Mouse (Mus musculus): ENCODE results near the gene Snx27. TPM values are rescaled to one million over a fixed set of nuclear protein-coding genes. Genes with fewer than 3 reads are reported as not detected.

The Snx27 gene
- total RNA-seq, 2 experiments from 2014 or later: 21.9 to 23.2 TPM

DNA sequence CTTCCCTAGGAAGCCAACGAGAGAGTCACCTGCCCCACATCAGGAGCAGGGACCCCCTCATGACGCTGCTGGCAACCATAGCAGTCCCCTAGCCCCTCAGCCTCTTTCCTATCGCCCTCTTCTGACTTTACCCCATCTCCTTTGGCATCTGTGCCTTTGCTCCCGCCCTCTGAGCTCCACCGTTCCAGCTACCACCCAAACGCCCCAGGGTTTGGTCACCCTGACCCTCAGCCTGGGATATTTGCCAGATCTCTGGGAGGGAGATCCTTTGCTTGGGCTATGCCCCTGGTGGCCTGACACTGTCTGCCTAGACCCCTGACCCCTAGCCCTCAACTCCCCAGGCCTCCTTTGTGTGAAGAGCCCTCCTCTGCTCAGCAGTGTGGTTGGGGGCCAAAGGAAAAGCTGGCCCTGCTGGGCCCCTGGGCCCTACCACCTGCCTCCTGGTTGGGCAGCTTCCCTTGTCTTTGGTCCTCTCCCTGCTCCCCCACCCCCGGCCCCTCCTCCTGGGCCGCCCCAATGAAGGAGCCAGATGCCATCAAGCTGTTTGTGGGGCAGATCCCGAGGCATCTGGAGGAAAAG is 103.8 kb downstream of the Snx27 start:
- ATAC-seq (replicated peaks; ENCODE audit: poor library complexity): no peak

DNA sequence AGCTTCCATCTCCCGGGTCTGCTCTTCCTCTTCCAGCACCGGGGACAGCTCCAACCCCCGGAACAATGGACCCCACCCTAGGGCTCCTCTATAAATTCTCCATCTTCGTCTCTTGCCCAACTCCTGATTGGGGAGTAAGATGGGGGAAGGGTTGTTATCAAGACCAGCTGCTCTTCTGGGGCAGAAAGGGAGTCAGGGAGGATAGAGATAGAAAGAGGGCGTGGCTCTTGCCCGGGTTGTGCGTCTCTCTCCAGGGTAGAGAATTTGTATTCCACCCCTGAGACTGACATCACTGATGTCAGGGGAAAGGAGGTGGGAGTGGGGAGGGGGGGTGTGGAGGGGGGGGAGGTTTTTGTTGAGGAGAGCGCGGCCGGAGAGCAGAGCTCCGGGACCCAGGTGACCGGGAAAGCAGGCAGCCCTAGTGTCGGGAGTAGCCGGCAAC is 104.5 kb downstream of the Snx27 start, which contains the start of gene Celf3:
TSS of gene Celf3 (plus strand) at position 315 of the 442 bp plus-strand sequence.
- ATAC-seq (replicated peaks; ENCODE audit: poor library complexity): peak; percentile 79

DNA sequence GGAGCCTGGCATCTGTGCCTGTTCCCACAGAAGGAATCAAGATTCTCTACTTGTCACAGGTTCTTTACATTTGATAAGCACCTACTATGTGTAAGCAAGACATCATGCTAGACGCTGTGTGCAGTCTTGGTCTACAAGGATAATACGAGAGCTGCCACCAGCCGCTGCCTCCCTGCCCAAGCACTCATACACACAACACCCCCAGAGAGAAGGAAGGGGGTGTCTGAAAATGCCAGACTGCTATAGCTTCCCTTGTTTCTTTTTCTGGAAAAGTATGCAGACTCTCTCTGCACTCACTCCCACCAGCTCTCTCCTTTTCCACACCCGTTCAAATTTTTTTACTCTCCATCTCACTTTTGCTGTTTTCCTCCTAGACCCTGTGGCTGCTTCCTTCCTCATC is 105.1 kb downstream of the Snx27 start:
- no peak for ATAC-seq (replicated peaks; ENCODE audit: poor library complexity)

DNA sequence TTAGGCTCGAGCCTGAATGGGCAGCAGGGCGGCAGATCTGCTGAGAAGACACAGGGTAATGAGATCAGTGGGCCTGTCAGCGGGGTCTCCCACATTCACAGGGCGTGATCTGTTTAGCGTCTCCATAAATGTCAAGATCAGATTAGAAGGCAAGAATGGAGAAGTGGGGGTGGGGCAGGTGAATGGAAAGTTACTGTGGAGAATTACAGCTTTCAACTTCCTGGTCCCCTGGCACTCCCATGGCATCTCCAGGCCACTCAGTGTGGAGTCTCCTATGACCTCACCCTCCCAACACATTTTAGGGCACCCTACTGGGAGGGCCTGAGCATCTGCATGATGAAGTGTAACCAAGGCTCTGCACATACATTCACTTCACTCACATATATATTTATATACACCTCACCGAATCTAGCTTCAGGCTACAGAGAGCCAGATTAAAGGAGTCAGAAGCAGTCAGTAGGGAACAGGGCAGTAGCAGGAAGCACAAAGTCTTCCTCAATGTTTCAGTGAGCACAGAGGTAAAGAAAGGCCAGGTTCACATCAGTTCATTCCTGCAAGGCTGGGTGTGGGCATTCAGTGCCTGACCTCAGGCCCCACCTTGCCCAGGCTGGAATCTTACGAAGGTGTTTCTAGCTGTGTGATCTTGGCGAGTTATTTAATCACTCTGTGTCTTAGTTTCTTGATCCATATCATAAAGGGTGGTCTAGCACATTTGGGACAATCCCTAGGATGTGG is 106.0 kb downstream of the Snx27 start:
- no peak for ATAC-seq (replicated peaks; ENCODE audit: poor library complexity)

DNA sequence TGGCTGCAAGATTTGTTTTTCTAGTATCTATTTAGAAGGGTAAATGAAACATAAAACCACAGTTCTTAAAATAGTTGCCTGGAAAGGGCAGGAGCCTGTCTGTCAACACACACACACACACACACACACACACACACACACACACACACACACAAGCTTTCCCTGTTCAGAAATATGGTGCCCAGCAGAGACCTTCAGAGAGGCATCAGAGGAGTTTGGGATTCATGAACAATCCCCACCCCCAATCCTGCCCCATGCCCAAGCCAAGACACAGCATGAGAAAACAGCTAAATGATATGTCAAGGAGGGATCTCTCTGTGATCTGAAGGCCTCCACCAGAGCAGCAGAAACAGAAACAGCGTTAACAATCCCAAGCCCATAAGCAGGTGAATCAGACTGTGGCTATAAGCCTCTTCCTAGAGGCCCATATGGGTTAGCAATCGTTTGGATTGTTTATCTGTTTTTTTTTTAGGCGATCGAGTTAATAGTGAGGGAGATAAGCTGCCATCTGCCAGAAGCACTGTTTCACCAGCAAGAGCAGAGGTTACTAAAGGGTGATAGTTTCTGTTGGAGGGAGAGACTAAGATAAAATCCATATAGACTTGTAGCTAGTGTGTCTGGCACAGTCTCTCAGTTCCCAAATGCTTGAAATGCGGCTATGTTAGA is 108.8 kb downstream of the Snx27 start:
- ATAC-seq (replicated peaks; ENCODE audit: poor library complexity): no peak

DNA sequence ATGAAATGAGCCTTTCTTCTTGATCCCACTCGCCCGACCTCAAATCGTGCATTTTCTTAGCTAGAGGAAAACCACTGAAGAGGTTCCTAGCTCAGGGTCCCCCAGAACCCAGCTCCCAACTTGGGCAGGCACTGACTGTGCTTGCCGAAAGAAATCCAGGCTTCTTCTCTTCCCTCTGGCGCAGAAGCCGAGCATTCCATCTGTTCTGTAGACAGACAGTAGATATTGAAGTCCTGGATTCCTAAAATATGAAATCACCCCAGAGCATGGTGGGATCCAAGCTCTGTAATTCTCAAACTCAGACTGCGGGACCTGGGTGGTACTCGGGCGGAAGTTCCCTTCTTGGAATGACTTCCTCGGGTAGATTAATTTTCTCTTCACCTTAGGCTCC is 109.4 kb downstream of the Snx27 start:
- no peak for ATAC-seq (replicated peaks; ENCODE audit: poor library complexity)

DNA sequence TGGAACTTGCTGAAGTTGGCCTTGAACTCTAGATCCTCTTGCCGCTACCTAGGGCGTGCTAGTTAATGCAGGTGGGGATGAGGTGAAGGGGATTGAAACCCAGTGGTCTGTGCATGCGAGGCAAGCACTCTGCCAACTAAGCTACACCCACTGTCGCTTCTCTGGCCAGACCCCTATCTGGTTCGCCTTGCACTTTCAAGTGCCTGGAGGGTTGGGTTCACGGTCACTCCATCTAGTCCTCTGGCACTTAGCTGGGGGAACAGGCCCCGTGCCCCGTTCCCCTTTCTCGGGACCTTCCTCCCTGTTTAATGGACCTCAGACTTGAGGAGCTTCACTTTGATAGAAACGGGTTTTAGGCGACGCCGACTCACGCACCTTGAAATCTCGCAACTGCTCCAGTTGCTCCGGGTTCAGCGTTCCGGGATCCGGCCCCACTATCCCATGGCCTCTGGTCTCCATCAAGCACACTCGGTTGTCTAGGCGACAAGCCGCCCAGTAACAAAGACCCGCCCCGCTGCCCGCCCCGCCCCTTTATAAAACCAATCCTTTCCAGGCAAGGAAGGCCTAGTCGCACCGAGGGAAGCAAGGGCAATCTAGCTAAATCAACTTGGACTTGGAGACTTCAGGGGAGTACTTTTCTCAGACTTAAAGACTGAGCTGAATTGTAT is 109.9 kb downstream of the Snx27 start:
- no peak for ATAC-seq (replicated peaks; ENCODE audit: poor library complexity)

DNA sequence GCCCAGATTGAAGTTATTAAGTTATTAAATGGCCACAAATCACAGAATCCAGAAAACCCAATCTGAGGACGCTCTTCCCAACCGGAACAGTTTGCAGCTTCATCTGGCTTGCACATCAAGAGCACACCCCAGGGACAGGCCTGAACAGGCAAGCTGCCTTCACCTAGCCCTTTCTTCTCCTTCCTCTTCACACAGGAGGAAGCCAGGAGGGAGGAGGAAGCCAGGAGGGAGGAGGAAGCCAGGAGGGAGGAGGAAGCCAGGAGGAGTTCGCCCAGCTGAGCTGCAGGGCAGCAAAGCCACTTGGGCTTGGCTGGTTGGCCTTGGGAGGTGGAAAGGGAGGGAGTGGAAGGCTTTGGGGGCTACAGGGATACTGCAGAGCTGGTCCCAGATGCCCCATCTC is 113.6 kb downstream of the Snx27 start:
- peak; percentile 37; the same call in 1 of the 2 replicates for ATAC-seq (replicated peaks; ENCODE audit: poor library complexity)

DNA sequence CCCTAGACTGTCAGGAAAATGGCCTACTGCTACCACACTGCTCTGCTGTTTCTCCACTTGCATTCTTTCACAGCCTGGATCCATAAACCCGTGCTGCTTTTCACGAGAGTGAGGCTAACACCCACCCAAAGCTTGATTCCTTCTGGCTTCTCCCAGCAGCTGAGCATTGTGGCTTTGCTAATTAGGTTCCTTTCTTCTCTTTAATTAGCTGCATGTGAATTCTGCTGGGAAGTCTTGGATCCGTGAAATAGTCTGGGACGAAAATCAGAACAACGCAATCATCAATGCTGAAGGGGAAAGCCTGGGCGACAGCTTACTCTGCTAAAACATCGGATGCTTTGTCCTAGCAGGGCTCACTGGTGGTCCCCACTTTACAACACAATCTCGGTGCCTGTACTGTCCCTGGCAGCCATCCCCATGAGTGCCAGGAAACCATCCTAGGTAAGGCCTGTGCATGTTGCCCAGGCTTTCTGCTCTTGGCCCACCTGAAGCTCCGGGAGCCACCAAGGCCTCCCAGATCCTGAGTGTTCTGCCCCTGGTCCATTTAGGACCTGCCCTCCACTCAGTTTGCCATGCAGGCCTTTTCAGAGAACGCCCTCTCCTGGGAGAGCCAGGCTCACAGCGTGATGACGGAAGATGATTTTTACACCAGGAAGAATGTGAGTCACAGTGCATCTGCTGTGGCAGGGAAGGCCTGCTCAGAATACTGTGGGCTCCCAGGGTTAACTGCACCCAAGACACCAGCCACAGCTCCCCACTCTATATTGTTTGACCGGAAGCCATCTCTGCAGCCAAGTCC is 116.7 kb downstream of the Snx27 start:
- ATAC-seq (replicated peaks; ENCODE audit: poor library complexity): no peak

DNA sequence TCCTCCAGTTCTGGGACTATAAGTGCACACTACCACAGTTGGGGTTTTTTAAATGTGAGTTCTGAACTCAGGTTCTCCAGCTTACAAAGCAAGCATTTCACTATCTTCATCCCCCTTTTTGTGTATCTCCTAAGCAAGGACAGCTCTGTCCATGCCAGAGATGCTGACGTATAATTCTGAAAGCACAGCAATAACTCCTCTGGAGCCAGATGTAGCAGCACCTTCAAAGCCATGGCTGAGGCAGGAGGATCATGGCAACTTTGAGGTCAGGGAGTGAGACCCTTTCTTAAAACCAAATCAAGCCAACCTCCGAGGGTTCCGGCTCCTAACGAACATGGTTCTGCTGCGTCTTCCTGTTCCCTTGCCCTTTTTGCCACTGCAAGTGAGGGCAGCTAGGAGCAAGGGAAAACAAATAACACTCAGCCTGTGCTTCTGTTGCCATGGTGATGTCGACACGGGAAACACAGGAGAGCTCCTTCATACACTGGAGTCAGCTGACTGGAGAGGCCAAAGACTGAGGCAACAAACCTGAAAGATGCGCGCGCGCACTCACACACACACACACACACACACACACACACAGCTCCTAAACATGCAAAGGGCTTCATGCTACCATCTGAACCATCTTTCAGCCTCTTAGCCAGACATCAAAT is 118.5 kb downstream of the Snx27 start:
- no peak for ATAC-seq (replicated peaks; ENCODE audit: poor library complexity)

DNA sequence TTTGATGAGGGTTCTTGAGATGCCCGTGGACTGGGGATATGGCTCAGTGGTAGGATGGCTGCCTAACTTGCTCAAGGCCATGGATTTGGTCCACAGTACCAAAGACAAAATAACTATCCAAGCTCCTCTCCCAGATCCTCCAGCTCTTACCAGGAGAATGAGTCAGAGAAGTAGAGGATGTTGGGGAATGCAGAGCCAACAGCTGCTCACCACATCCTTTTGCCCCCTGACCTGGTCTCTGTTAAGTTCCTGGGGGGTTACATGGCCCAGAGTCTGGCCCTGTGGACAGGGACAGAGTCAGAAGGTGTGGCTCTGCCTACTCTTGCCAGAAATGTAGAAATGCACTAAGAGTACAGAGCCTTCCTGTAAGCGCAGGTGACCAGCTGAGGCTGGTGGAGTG is 122.7 kb downstream of the Snx27 start:
- ATAC-seq (replicated peaks; ENCODE audit: poor library complexity): no peak

DNA sequence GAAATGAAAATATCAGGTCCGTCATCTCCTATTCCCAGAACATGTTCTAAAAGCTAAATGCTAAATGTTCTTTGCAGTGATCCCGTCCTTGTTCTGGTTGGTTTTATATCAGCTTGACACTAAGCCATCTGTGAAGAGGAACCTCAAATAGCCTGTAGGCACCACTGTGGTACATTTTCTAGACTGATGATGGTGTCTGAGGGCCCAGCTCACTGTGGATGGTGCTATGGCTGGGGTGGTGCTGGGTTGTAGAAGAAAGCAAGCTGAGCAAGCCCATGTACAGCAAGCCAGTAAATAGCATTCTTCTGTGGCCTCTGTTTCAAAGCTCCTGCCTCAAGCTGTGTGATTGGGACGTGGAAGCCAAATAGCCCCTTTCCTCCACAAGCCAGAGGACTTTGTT is 125.5 kb downstream of the Snx27 start:
- ATAC-seq (replicated peaks; ENCODE audit: poor library complexity): no peak

DNA sequence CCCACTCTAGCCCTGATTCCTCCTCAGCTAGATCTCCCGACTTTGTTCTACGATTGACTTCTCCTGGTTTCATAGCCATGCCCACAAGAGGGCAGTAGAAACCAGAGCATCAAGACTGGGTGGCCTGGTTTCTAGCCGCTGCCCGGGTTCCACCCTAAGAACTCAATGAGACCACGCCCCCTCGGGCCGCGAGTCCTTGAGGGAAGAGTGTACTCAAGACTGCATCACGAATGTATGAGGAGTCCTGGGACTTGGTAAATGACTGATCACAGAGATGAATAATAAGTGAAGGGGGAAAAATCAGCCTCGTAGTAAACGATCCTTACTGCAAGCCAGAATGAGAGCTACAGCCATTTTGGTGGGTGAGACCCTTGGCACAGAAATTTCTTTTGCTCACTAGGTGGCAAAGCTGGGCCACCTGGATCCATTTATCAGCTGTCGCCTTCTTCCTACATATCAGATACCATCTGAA is 126.0 kb downstream of the Snx27 start:
- peak; percentile 99 for ATAC-seq (replicated peaks; ENCODE audit: poor library complexity)

DNA sequence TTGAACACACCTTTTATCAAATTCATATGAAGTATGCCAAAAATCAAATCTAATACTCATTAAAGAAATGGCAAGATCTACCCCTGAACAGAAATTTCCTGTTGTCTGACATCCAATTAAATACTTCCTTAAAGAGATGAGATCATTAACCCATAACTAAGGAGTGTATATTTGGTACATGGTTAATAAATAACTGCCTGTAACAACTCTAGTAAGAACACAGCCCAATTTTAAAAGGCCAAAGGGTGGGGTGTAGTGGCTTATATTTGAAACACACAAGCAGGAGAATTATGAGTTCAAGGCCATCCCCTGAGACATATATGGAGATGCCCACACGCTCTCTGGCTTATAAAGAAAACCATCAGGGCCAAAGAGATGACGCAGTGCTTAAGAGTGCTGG is 133.1 kb downstream of the Snx27 start:
- no peak for ATAC-seq (replicated peaks; ENCODE audit: poor library complexity)

Other genes starting within 250 kb of the Snx27 start
- not detected in 2 replicates for gene Them5, start 240.6 kb downstream of the Snx27 start, total RNA-seq (2015)
- not detected in 2 replicates for gene Them5, start 240.6 kb downstream of the Snx27 start, total RNA-seq (2017)
- gene C2cd4d, start 220.3 kb downstream of the Snx27 start, total RNA-seq (2015): not detected in 2 replicates
- not detected in 2 replicates for gene C2cd4d, start 220.3 kb downstream of the Snx27 start, total RNA-seq (2017)
- gene Rorc, start 209.9 kb downstream of the Snx27 start, total RNA-seq (2015): 0.05 and 0.15 TPM in 2 replicates
- gene Rorc, start 209.9 kb downstream of the Snx27 start, total RNA-seq (2017): 0.44 TPM in 1 of 2 replicates, not detected in the other
- not detected in 2 replicates for gene Lingo4, start 184.2 kb downstream of the Snx27 start, total RNA-seq (2015)
- not detected in 2 replicates for gene Lingo4, start 184.2 kb downstream of the Snx27 start, total RNA-seq (2017)
- gene Tdrkh, start 169.4 kb downstream of the Snx27 start, total RNA-seq (2015): 12.7 and 13.2 TPM in 2 replicates
- gene Tdrkh, start 169.4 kb downstream of the Snx27 start, total RNA-seq (2017): 3.9 and 5.5 TPM in 2 replicates
- gene Mrpl9, start 139.4 kb downstream of the Snx27 start, total RNA-seq (2015): 46.9 and 53.0 TPM in 2 replicates
- 53.3 and 54.6 TPM in 2 replicates for gene Mrpl9, start 139.4 kb downstream of the Snx27 start, total RNA-seq (2017)
- gene Oaz3, start 138.8 kb downstream of the Snx27 start, total RNA-seq (2015): 0.46 TPM in 1 of 2 replicates, not detected in the other
- not detected in 2 replicates for gene Oaz3, start 138.8 kb downstream of the Snx27 start, total RNA-seq (2017)
- not detected in 2 replicates for gene Celf3, start 104.4 kb downstream of the Snx27 start, total RNA-seq (2015)
- gene Celf3, start 104.4 kb downstream of the Snx27 start, total RNA-seq (2017): 0.08 TPM in 1 of 2 replicates, not detected in the other
- 1.1 and 1.4 TPM in 2 replicates for gene Riiad1, start 102.4 kb downstream of the Snx27 start, total RNA-seq (2015)
- not detected in 2 replicates for gene Riiad1, start 102.4 kb downstream of the Snx27 start, total RNA-seq (2017)
- gene Gm10972, start 60.4 kb upstream of the Snx27 start, total RNA-seq (2015): not detected in 2 replicates
- not detected in 2 replicates for gene Gm10972, start 60.4 kb upstream of the Snx27 start, total RNA-seq (2017)
- gene Tuft1, start 76.2 kb upstream of the Snx27 start, total RNA-seq (2015): 3.5 TPM in 2 replicates
- gene Tuft1, start 76.2 kb upstream of the Snx27 start, total RNA-seq (2017): 4.2 and 5.2 TPM in 2 replicates
- gene Selenbp2, start 110.8 kb upstream of the Snx27 start, total RNA-seq (2015): not detected in 2 replicates
- 0.14 TPM in 1 of 2 replicates, not detected in the other for gene Selenbp2, start 110.8 kb upstream of the Snx27 start, total RNA-seq (2017)
- gene Cgn, start 203.8 kb upstream of the Snx27 start, total RNA-seq (2015): not detected in 2 replicates
- not detected in 2 replicates for gene Cgn, start 203.8 kb upstream of the Snx27 start, total RNA-seq (2017)

Data from megakaryocyte progenitor cell, adult 5-6 weeks (primary cell).